Mouse (Mus musculus) C3H10T1/2 (cell line): ENCODE measurements around the gene Hrc. TPM values are rescaled to one million over a fixed set of nuclear protein-coding genes. Genes with fewer than 3 reads are reported as not detected.

Experiments used
- polyA plus RNA-seq, 2 experiments: library from polyadenylated mRNA; unstranded; fragments of >200 nt; fragmentation: generic; extraction: Trizol; gene quantifications; one replicate each; pipeline ENCODE4 v1.2.1; 2012; ENCODE audit warnings: missing spikeins in 2 of 2

Gene Hrc
- under 1 TPM; 0.02 to 0.06 TPM for polyA plus RNA-seq

GRCm38 (mm10) chr7:45335056-45335455 is at the start of gene Hrc:
Gene Hrc (plus strand): TSS chr7:45335290.

GRCm38 (mm10) chr7:45333431-45333982 is 1.6 kb upstream of the Hrc start, which contains the start of gene Trpm4:
Gene Trpm4 (minus strand): TSS chr7:45333780.

GRCm38 (mm10) chr7:45366652-45367019 is 31.5 kb downstream of the Hrc start, which contains the start of gene Ppfia3:
Gene Ppfia3 (minus strand): TSS chr7:45367019.

GRCm38 (mm10) chr7:45370475-45371311 is 35.6 kb downstream of the Hrc start, which contains the start of gene Lin7b:
Gene Lin7b (minus strand): TSS chr7:45370583.

Other genes starting within 250 kb of the Hrc start
- gene Rcn3, start 243.1 kb upstream of the Hrc start, polyA plus RNA-seq: 100 to 1,000 TPM in 1 of 2 experiments, 10 to 100 TPM in 1; 38.2 to 683 TPM
- gene Fcgrt, start 231.4 kb upstream of the Hrc start, polyA plus RNA-seq: 100 to 1,000 TPM in 1 of 2 experiments, 10 to 100 TPM in 1; 35.9 to 373 TPM
- gene Rps11, start 210.9 kb upstream of the Hrc start, polyA plus RNA-seq: 1,000 to 10,000 TPM; 3,371 to 8,325 TPM
- gene Rpl13a, start 206.5 kb upstream of the Hrc start, polyA plus RNA-seq: over 10,000 TPM in 1 of 2 experiments, 1,000 to 10,000 TPM in 1; 5,910 to 13,875 TPM
- gene Gm45713, start 199.1 kb upstream of the Hrc start, polyA plus RNA-seq: 1 to 10 TPM; 2.2 to 3.0 TPM
- 10 to 100 TPM in 1 of 2 experiments, 1 to 10 TPM in 1; 2.1 to 23.0 TPM for gene Flt3l, start 198.9 kb upstream of the Hrc start, polyA plus RNA-seq
- gene Pih1d1, start 181.0 kb upstream of the Hrc start, polyA plus RNA-seq: 100 to 1,000 TPM; 244 to 448 TPM
- 100 to 1,000 TPM in 1 of 2 experiments, 10 to 100 TPM in 1; 58.8 to 137 TPM for gene Aldh16a1, start 180.7 kb upstream of the Hrc start, polyA plus RNA-seq
- gene Slc17a7, start 171.3 kb upstream of the Hrc start, polyA plus RNA-seq: under 1 TPM; 0.04 to 0.18 TPM
- under 1 TPM; 0.04 to 0.48 TPM for gene Gfy, start 155.7 kb upstream of the Hrc start, polyA plus RNA-seq
- gene Pth2, start 154.3 kb upstream of the Hrc start, polyA plus RNA-seq: not detected
- gene Ccdc155, start 130.4 kb upstream of the Hrc start, polyA plus RNA-seq: 1 to 10 TPM in 1 of 2 experiments, under 1 TPM in 1; 0.71 to 4.3 TPM
- under 1 TPM in 1 of 2 experiments, not detected in 1; 0.15 TPM for gene Dkkl1, start 123.1 kb upstream of the Hrc start, polyA plus RNA-seq
- gene Tead2, start 119.5 kb upstream of the Hrc start, polyA plus RNA-seq: 100 to 1,000 TPM in 1 of 2 experiments, 10 to 100 TPM in 1; 60.5 to 105 TPM
- under 1 TPM; 0.11 to 0.28 TPM for gene Cd37, start 96.2 kb upstream of the Hrc start, polyA plus RNA-seq
- not detected for gene Slc6a16, start 94.2 kb upstream of the Hrc start, polyA plus RNA-seq
- not detected for gene Slc6a21, start 57.8 kb upstream of the Hrc start, polyA plus RNA-seq
- 10 to 100 TPM; 23.4 to 26.2 TPM for gene Trpm4, start 1.5 kb upstream of the Hrc start, polyA plus RNA-seq
- 1 to 10 TPM; 1.1 to 2.1 TPM for gene Ppfia3, start 31.7 kb downstream of the Hrc start, polyA plus RNA-seq
- gene Lin7b, start 35.3 kb downstream of the Hrc start, polyA plus RNA-seq: 1 to 10 TPM in 1 of 2 experiments, under 1 TPM in 1; 0.23 to 1.8 TPM
- 100 to 1,000 TPM; 229 to 271 TPM for gene Snrnp70, start 60.5 kb downstream of the Hrc start, polyA plus RNA-seq
- gene Kcna7, start 70.4 kb downstream of the Hrc start, polyA plus RNA-seq: not detected
- under 1 TPM; 0.35 to 0.94 TPM for gene Ntf5, start 78.4 kb downstream of the Hrc start, polyA plus RNA-seq
- under 1 TPM in 1 of 2 experiments, not detected in 1; 0.11 TPM for gene Lhb, start 85.5 kb downstream of the Hrc start, polyA plus RNA-seq
- gene Gys1, start 99.6 kb downstream of the Hrc start, polyA plus RNA-seq: 10 to 100 TPM; 10.3 to 18.4 TPM
- 100 to 1,000 TPM in 1 of 2 experiments, 10 to 100 TPM in 1; 68.4 to 154 TPM for gene Ruvbl2, start 102.8 kb downstream of the Hrc start, polyA plus RNA-seq
- gene Ftl1, start 124.6 kb downstream of the Hrc start, polyA plus RNA-seq: over 10,000 TPM in 1 of 2 experiments, 1,000 to 10,000 TPM in 1; 3,673 to 13,112 TPM
- gene Bax, start 131.6 kb downstream of the Hrc start, polyA plus RNA-seq: 100 to 1,000 TPM; 253 to 519 TPM
- gene Tulp2, start 146.6 kb downstream of the Hrc start, polyA plus RNA-seq: 1 to 10 TPM in 1 of 2 experiments, under 1 TPM in 1; 0.09 to 1.7 TPM
- not detected for gene Gm45808, start 151.5 kb downstream of the Hrc start, polyA plus RNA-seq
- gene Dhdh, start 153.5 kb downstream of the Hrc start, polyA plus RNA-seq: under 1 TPM; 0.07 to 0.21 TPM
- gene Nucb1, start 175.1 kb downstream of the Hrc start, polyA plus RNA-seq: 100 to 1,000 TPM in 1 of 2 experiments, 10 to 100 TPM in 1; 66.5 to 268 TPM
- 10 to 100 TPM in 1 of 2 experiments, 1 to 10 TPM in 1; 9.1 to 24.6 TPM for gene Ppp1r15a, start 191.0 kb downstream of the Hrc start, polyA plus RNA-seq
- 10 to 100 TPM in 1 of 2 experiments, under 1 TPM in 1; 0.27 to 17.6 TPM for gene Plekha4, start 191.0 kb downstream of the Hrc start, polyA plus RNA-seq
- gene Hsd17b14, start 219.6 kb downstream of the Hrc start, polyA plus RNA-seq: 1 to 10 TPM in 1 of 2 experiments, under 1 TPM in 1; 0.71 to 5.8 TPM
- 10 to 100 TPM; 37.7 to 68.6 TPM for gene Bcat2, start 234.9 kb downstream of the Hrc start, polyA plus RNA-seq